Mouse (Mus musculus) embryonic fibroblast, embryonic 13.5 days (primary cell): ENCODE data around the gene Tbx21.

Experiments
- CTCF ChIP-seq: IDR thresholded peaks from 2 replicates; pipeline ENCODE4 v1.5.1; 2011; ENCODE audit warnings: mild to moderate bottlenecking, control low read depth, low read length, moderate library complexity, borderline replicate concordance; ENCODE audit not compliant: insufficient read depth
- POLR2A ChIP-seq: IDR thresholded peaks from 2 replicates; pipeline ENCODE4 v1.6.1; 2011; ENCODE audit warnings: low read depth, mild to moderate bottlenecking, control low read depth, low read length, moderate library complexity

GRCm38 (mm10) chr11:97114671-97115601 is at the start of gene Tbx21:
- TF ChIP-seq CTCF (no peak), POLR2A (no peak)
